Mouse (Mus musculus) limb, embryonic 11.5 days (tissue): ENCODE measurements around the gene Sipa1l2. TPM values are rescaled to one million over a fixed set of nuclear protein-coding genes. Genes with fewer than 3 reads are reported as not detected.

Source experiments
- ATAC-seq: fragments of 200-750 bp; cut with Nextera tagmentation; 2 replicates; pipeline ENCODE4 v1.8.0; 2017; ENCODE audit warnings: low read depth; ENCODE audit not compliant: insufficient number of reproducible peaks, low FRiP score, low TSS enrichment
- DNase-seq: peaks from one replicate; pipeline ENCODE4 v3.0.0-alpha.2; 2015; ENCODE audit warnings: low spot score
- H3K27ac ChIP-seq: fragments of 300-500 bp; sonication (generic); replicated peaks from 2 replicates; pipeline ENCODE4 v1.5.1; 2014; ENCODE audit warnings: low read depth, mild to moderate bottlenecking, low read length
- H3K27me3 ChIP-seq: fragments of 300-500 bp; sonication (generic); 2 replicates; pipeline ENCODE4 v1.6.1; 2014; ENCODE audit warnings: mild to moderate bottlenecking, low read length, mixed read lengths; ENCODE audit not compliant: control insufficient read depth, insufficient read depth
- H3K36me3 ChIP-seq: fragments of 300-500 bp; sonication (generic); 2 replicates; pipeline ENCODE4 v1.6.1; 2014; ENCODE audit warnings: mild to moderate bottlenecking, low read length, moderate library complexity, mixed read lengths; ENCODE audit not compliant: control insufficient read depth, insufficient read depth
- H3K4me1 ChIP-seq: fragments of 300-500 bp; sonication (generic); 2 replicates; pipeline ENCODE4 v1.6.1; 2014; ENCODE audit warnings: low read length, mixed read lengths; ENCODE audit not compliant: control insufficient read depth, insufficient read depth
- H3K4me2 ChIP-seq: fragments of 300-500 bp; sonication (generic); 2 replicates; pipeline ENCODE4 v1.6.1; 2014; ENCODE audit warnings: low read depth, mild to moderate bottlenecking, moderate library complexity; ENCODE audit not compliant: severe bottlenecking
- H3K4me3 ChIP-seq: fragments of 300-500 bp; sonication (generic); 2 replicates; pipeline ENCODE4 v1.5.1; 2014; ENCODE audit warnings: low read depth, low read length
- H3K9ac ChIP-seq: fragments of 300-500 bp; sonication (generic); 2 replicates; pipeline ENCODE4 v1.6.1; 2014; ENCODE audit warnings: mild to moderate bottlenecking, low read length
- H3K9me3 ChIP-seq: fragments of 300-500 bp; sonication (generic); 2 replicates; pipeline ENCODE4 v1.6.1; 2016; ENCODE audit warnings: low read length; ENCODE audit not compliant: control insufficient read depth
- WGBS: fragments of 180-500 bp; shearing (Covaris S2); extraction: QIAGEN DNeasy Blood & Tissue Kit; methylation state at CpG from one replicate; pipeline ENCODE4 v1.1.7; 2014; 5-methylcytosine and 5-hydroxymethylcytosine counted together
- polyA plus RNA-seq: library from polyadenylated mRNA; unstranded; fragments of >200 nt; fragmentation: Nextera tagmentation; extraction: Ambion mirVana; gene quantifications from 2 replicates; pipeline ENCODE4 v1.2.1, GENCODE M21; 2014

Gene Sipa1l2
- polyA plus RNA-seq, 1 experiment from 2014 or later, result 8.5 TPM

DNA sequence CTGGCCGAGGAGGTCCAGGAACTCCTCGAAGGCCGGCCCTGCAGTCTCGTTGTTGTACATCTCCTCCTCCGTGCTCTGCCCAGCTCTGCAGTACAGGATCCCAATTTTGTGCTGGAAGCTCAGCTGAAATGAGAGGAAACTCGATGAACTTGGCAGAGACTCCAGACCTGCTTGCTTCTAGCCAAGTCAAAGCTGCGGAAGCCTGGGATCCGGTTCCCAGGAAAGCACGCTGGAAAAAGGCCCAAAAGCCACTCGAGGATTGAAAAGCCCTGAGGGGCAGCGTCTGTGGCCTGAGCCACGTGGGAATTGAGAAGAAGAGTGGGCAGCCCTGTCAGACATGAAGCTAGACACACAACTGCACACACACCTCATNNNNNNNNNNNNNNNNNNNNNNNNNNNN is 94.7 kb downstream of the Sipa1l2 start:
- Histone ChIP-seq H3K27me3 (no peaks in the 10 kb centered on the region), H3K4me1 (0 out of 2 replicates have a peak, but pooled peaks cover 3% of the 10 kb centered on the region), H3K9me3 (no peaks in the 10 kb centered on the region), H3K9ac (no peak overlapping the region), H3K36me3 (0 out of 2 replicates have a peak, but pooled peaks cover under 1% of the 10 kb centered on the region), H3K4me2 (no peak overlapping the region), H3K27ac (no peak overlapping the region), H3K4me3 (no peak overlapping the region)
- ATAC-seq, result no peak
- WGBS, result 88% methylated on average over 12 of the region's 12 CpGs
- no peak for DNase-seq

- 68% methylated on average over 9 of the region's 9 CpGs for WGBS
- H3K4me2 ChIP-seq, result no peak overlapping the region
- H3K27ac ChIP-seq, result no peak overlapping the region
- H3K36me3 ChIP-seq, result no peaks in the 10 kb centered on the region
- DNase-seq (no peak), ATAC-seq (no peak)
- no peak overlapping the region for H3K4me3 ChIP-seq
- no peaks in the 10 kb centered on the region for H3K27me3 ChIP-seq
- 0 out of 2 replicates have a peak, but pooled peaks cover 3% of the 10 kb centered on the region for H3K4me1 ChIP-seq
- no peaks in the 10 kb centered on the region for H3K9me3 ChIP-seq
- H3K9ac ChIP-seq, result no peak overlapping the region
Measured at GRCm38 (mm10) chr8:125471374-125471773, 98.2 kb downstream of the Sipa1l2 start.

- no peak overlapping the region for H3K27ac ChIP-seq
- 32% methylated on average over 6 of the region's 6 CpGs for WGBS
- DNase-seq (peak; percentile 70), ATAC-seq (0 out of 2 replicates have a peak, but pooled peaks have one; percentile 64)
- peaks cover 19% of the 10 kb centered on the region for H3K4me1 ChIP-seq
- H3K36me3 ChIP-seq, result no peaks in the 10 kb centered on the region; the same call in 1 of the 2 replicates
- H3K9ac ChIP-seq, result no peak overlapping the region
- H3K4me2 ChIP-seq, result no peak overlapping the region
- H3K4me3 ChIP-seq, result no peak overlapping the region
- no peaks in the 10 kb centered on the region for H3K9me3 ChIP-seq
- H3K27me3 ChIP-seq, result no peaks in the 10 kb centered on the region
Measured at GRCm38 (mm10) chr8:125465156-125465821, 104.3 kb downstream of the Sipa1l2 start.

GRCm38 (mm10) chr8:125462901-125463300 is 106.7 kb downstream of the Sipa1l2 start:
- H3K36me3 ChIP-seq, result no peaks in the 10 kb centered on the region; the same call in 1 of the 2 replicates
- no peak overlapping the region for H3K4me3 ChIP-seq
- ATAC-seq (no peak), DNase-seq (no peak)
- 64% methylated on average over 7 of the region's 7 CpGs for WGBS
- H3K9me3 ChIP-seq, result no peaks in the 10 kb centered on the region
- no peak overlapping the region for H3K9ac ChIP-seq
- no peak overlapping the region for H3K4me2 ChIP-seq
- no peaks in the 10 kb centered on the region for H3K27me3 ChIP-seq
- H3K27ac ChIP-seq, result no peak overlapping the region
- peaks cover 19% of the 10 kb centered on the region for H3K4me1 ChIP-seq

DNA sequence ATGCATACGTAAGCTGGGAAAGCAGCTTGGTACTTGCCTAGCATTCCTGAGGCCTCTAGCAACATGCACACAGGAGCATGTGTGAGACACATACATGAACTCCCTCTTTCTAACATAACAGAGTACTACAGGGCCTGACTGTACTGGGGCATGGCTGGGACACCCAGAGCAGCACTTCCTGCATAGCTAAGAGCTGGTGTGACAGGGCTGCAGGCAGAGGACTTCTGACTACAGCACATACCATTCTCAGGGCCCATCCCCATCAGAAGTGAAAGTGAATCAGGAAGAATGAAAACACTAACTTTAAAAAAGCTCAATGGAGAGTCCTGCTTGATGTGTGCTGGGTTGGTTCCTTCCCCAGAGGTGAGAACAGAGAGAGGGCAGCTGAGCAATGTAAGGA is 108.1 kb downstream of the Sipa1l2 start:
- Histone ChIP-seq H3K27me3 (no peaks in the 10 kb centered on the region), H3K9ac (no peak overlapping the region), H3K4me1 (peaks cover 19% of the 10 kb centered on the region), H3K27ac (no peak overlapping the region), H3K4me2 (no peak overlapping the region), H3K4me3 (no peak overlapping the region), H3K9me3 (no peaks in the 10 kb centered on the region), H3K36me3 (no peaks in the 10 kb centered on the region; the same call in 1 of the 2 replicates)
- 73% methylated on average over 1 of the region's 1 CpGs for WGBS
- DNase-seq, result no peak
- ATAC-seq, result no peak

DNA sequence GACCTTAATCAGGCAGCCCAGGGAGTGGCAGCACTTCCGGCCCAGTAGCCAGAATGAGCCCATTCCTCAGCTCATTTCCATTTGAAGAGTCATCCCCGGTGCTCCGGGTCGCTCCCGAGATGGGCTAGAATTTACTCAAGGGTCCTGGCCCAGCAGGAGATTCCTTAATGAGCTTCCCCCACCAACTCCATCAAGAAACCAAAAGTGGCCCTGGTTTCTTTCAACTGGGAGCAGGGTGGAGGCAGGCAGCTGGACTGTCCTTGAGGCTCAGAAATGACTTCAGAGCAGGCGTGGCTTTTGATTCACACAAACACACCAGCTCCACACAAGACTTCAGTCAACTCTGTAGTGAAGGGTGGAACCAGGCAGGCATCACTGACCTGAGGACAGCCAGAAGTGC is 109.0 kb downstream of the Sipa1l2 start:
- Histone ChIP-seq H3K27me3 (no peaks in the 10 kb centered on the region), H3K27ac (no peak overlapping the region), H3K36me3 (no peaks in the 10 kb centered on the region; the same call in 1 of the 2 replicates), H3K4me3 (no peak overlapping the region), H3K9me3 (no peaks in the 10 kb centered on the region), H3K4me1 (peaks cover 17% of the 10 kb centered on the region), H3K9ac (no peak overlapping the region), H3K4me2 (no peak overlapping the region)
- no peak for ATAC-seq
- no peak for DNase-seq
- 18% methylated on average over 6 of the region's 6 CpGs for WGBS

DNA sequence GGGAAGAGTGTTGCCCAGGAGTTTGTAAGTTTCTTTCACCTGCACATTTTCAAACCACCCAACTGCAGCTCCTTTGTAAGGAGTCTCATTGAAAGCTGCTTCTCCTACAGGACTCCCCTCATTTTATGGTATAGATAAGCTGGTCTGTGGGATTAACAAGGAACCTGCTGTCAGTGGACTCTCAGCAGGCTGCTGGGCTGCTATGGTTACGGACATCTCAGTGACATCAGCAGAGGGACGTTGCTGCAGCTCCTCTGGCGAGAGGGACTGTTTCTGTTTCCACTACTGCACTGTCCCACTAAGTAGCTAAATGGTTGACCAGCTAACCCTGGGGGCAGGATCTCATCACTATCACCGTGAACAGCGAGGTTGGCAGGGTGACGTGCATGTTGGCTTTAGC is 120.6 kb downstream of the Sipa1l2 start:
- ATAC-seq, result no peak
- Histone ChIP-seq H3K9ac (no peak overlapping the region), H3K27ac (no peak overlapping the region), H3K36me3 (no peaks in the 10 kb centered on the region), H3K4me3 (no peak overlapping the region), H3K4me2 (no peak overlapping the region), H3K27me3 (no peaks in the 10 kb centered on the region), H3K4me1 (peaks cover 5% of the 10 kb centered on the region), H3K9me3 (no peaks in the 10 kb centered on the region)
- DNase-seq, result no peak
- WGBS, result 59% methylated on average over 6 of the region's 6 CpGs

DNA sequence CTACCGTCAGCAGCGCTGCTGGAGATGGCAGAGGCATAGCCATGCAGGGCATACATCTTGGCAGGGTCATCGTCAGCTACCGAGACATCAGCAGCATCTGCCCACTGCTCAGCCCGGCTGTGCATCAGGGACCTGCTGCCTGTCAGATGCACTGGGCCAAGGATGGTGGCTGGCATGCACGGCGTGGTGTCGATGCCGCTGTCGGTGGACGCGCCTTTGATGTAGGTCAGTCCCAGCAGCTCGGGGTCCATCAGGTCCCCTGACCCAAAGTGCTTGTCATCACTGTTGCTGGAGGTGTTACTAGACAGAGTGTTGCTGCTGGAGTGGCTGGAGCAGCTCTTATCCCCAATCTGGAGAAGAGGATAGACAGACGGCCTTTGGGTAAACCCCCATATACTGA is 122.1 kb downstream of the Sipa1l2 start:
- Histone ChIP-seq H3K4me3 (no peak overlapping the region), H3K27ac (no peak overlapping the region), H3K9me3 (no peaks in the 10 kb centered on the region), H3K36me3 (no peaks in the 10 kb centered on the region), H3K9ac (no peak overlapping the region), H3K27me3 (no peaks in the 10 kb centered on the region), H3K4me2 (no peak overlapping the region), H3K4me1 (peaks cover 5% of the 10 kb centered on the region)
- no peak for ATAC-seq
- WGBS, result 89% methylated on average over 14 of the region's 14 CpGs
- no peak for DNase-seq

GRCm38 (mm10) chr8:125446236-125446635 is 123.4 kb downstream of the Sipa1l2 start:
- H3K9ac ChIP-seq, result no peak overlapping the region
- DNase-seq, result no peak
- no peak overlapping the region for H3K4me2 ChIP-seq
- H3K4me3 ChIP-seq, result no peak overlapping the region
- ATAC-seq, result no peak
- no peaks in the 10 kb centered on the region for H3K36me3 ChIP-seq
- H3K4me1 ChIP-seq, result peaks cover 5% of the 10 kb centered on the region
- no peak overlapping the region for H3K27ac ChIP-seq
- no peaks in the 10 kb centered on the region for H3K27me3 ChIP-seq
- H3K9me3 ChIP-seq, result no peaks in the 10 kb centered on the region
- WGBS, result 85% methylated on average over 4 of the region's 4 CpGs
